Mouse (Mus musculus): Measurements from ENCODE around the gene Proca1. TPM values are rescaled to one million over a fixed set of nuclear protein-coding genes. Genes with fewer than 3 reads are reported as not detected.

Proca1 gene
- polyA plus RNA-seq, 1 experiment from 2014 or later: 3.2 TPM

DNA sequence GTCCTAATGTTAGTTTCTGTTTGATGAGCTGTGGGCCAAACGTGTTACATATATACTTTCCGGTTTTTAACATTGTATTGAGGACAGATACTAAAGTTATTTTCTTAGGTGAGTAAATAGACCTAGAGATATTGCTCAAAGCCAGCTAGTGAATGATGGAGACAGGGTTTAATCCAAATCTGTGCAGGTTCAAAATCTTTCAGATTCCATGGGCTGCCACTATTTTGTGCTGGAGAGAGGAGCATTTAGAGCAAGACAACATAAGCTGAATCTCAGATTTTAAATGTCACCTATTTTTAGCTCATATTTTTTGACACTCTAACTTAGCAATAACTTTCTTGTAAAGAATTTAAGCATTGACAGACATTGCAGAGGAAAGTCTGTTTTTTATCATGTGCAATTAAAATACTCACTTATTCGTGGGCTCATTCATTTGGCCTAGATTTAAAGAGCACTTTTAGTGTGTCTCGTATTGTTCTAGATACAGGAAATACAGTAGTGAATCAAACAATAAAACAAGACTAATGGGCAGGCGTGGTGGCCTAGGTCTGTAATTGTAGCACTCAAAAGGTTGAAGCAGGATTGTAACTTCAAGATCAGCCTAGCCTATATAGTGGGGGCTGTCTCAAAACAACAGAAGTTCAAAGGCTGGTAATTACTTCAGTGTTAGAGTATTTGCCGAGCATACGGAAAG lies 53.3 kb downstream of the Proca1 start:
- WGBS: 41% methylated on average over 7 of the region's 7 CpGs
- Histone ChIP-seq H3K36me3 (peaks cover 16% of the 10 kb centered on the region), H3K4me1 (peaks cover 32% of the 10 kb centered on the region), H3K27ac (peak overlapping the region; percentile 95), H3K27me3 (no peaks in the 10 kb centered on the region), H3K4me2 (peak overlapping the region; percentile 79), H3K9me3 (no peaks in the 10 kb centered on the region), H3K4me3 (peak overlapping the region; percentile 96), H3K9ac (peak overlapping the region; percentile 95; the same call in 1 of the 2 replicates)
- no peak for ATAC-seq (ENCODE audit: insufficient number of reproducible peaks, insufficient read depth, low FRiP score, low TSS enrichment, low read depth)

DNA sequence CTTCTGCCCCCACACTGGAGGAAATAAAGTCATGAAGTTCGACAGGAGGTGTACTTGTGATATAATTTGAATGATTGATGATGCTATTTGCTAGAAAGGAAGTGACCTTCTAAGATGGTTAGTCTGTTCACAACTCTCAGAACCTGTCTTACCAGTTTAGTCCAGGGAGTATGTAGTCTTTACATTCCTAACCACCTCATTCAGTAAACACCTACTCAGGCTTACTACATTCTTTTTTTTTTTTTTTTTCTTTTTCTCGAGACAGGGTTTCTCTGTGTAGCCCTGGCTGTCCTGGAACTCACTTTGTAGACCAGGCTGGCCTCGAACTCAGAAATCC lies 53.8 kb downstream of the Proca1 start:
- Histone ChIP-seq H3K4me1 (peaks cover 32% of the 10 kb centered on the region), H3K9me3 (no peaks in the 10 kb centered on the region), H3K4me2 (peak overlapping the region; percentile 79), H3K9ac (no peak overlapping the region), H3K27ac (no peak overlapping the region), H3K4me3 (peak overlapping the region; percentile 96; the same call in 1 of the 2 replicates), H3K27me3 (no peaks in the 10 kb centered on the region), H3K36me3 (peaks cover 20% of the 10 kb centered on the region)
- WGBS: 62% methylated on average over 3 of the region's 3 CpGs
- ATAC-seq (ENCODE audit: insufficient number of reproducible peaks, insufficient read depth, low FRiP score, low TSS enrichment, low read depth): no peak

DNA sequence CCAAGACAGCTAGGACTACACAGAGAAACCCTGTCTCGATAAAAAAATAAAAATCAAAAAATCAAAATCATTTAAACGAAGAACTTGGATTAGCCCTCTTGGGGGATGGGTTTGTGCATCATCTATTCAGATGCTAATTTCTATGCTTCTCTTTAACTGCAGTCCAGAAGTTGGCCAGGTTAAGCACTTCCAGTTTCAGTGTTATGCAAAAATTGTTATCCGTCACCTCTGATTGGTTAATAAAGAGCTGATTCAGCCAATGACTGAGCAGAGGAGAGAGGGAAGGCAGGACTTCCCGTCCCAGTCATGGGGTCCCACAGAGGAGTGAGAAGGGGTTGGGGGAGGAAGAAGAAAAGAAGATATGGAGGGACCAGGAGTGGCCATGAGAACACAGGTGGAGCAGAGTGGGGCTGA lies 54.5 kb downstream of the Proca1 start:
- ATAC-seq (ENCODE audit: insufficient number of reproducible peaks, insufficient read depth, low FRiP score, low TSS enrichment, low read depth): no peak
- 68% methylated on average over 4 of the region's 4 CpGs for WGBS
- no peak overlapping the region for H3K9ac ChIP-seq
- H3K27ac ChIP-seq: no peak overlapping the region
- H3K4me2 ChIP-seq: peak overlapping the region; percentile 79; the same call in 1 of the 2 replicates
- peaks cover 27% of the 10 kb centered on the region for H3K36me3 ChIP-seq
- no peaks in the 10 kb centered on the region for H3K9me3 ChIP-seq
- H3K4me1 ChIP-seq: peaks cover 31% of the 10 kb centered on the region
- H3K4me3 ChIP-seq: no peak overlapping the region
- H3K27me3 ChIP-seq: no peaks in the 10 kb centered on the region

Small RNA genes within 50 kb of the gene (microRNA-seq; reads per million reads assigned to microRNA genes)
- not detected for gene Mir7653

Other genes starting within 250 kb of the Proca1 start
- 19.8 and 22.7 TPM in 2 replicates for gene Phf12, start 210.6 kb upstream of the Proca1 start, polyA plus RNA-seq (2015; fragmentation: Nextera tagmentation; extraction: Ambion mirVana)
- 16.1 and 20.5 TPM in 2 replicates for gene Dhrs13, start 161.1 kb upstream of the Proca1 start, polyA plus RNA-seq (2015; fragmentation: Nextera tagmentation; extraction: Ambion mirVana)
- gene Flot2, start 155.5 kb upstream of the Proca1 start, polyA plus RNA-seq (2015; fragmentation: Nextera tagmentation; extraction: Ambion mirVana): 49.4 and 53.2 TPM in 2 replicates
- 34.8 and 39.0 TPM in 2 replicates for gene Eral1, start 113.0 kb upstream of the Proca1 start, polyA plus RNA-seq (2015; fragmentation: Nextera tagmentation; extraction: Ambion mirVana)
- 14.1 and 16.9 TPM in 2 replicates for gene Fam222b, start 98.7 kb upstream of the Proca1 start, polyA plus RNA-seq (2015; fragmentation: Nextera tagmentation; extraction: Ambion mirVana)
- gene Traf4, start 27.8 kb upstream of the Proca1 start, polyA plus RNA-seq (2015; fragmentation: Nextera tagmentation; extraction: Ambion mirVana): 91.5 and 103 TPM in 2 replicates
- gene Nek8, start 16.7 kb upstream of the Proca1 start, polyA plus RNA-seq (2015; fragmentation: Nextera tagmentation; extraction: Ambion mirVana): 17.4 and 18.1 TPM in 2 replicates
- gene Tlcd1, start 16.7 kb upstream of the Proca1 start, polyA plus RNA-seq (2015; fragmentation: Nextera tagmentation; extraction: Ambion mirVana): 15.4 and 17.2 TPM in 2 replicates
- 1,597 and 1,678 TPM in 2 replicates for gene Rpl23a, start 9.8 kb upstream of the Proca1 start, polyA plus RNA-seq (2015; fragmentation: Nextera tagmentation; extraction: Ambion mirVana)
- gene Rab34, start 5.0 kb upstream of the Proca1 start, polyA plus RNA-seq (2015; fragmentation: Nextera tagmentation; extraction: Ambion mirVana): 172 and 188 TPM in 2 replicates
- 81.9 and 90.6 TPM in 2 replicates for gene Sdf2, start 52.4 kb downstream of the Proca1 start, polyA plus RNA-seq (2015; fragmentation: Nextera tagmentation; extraction: Ambion mirVana)
- gene Supt6, start 52.6 kb downstream of the Proca1 start, polyA plus RNA-seq (2015; fragmentation: Nextera tagmentation; extraction: Ambion mirVana): 30.3 and 32.2 TPM in 2 replicates
- gene 2610507B11Rik, start 68.4 kb downstream of the Proca1 start, polyA plus RNA-seq (2015; fragmentation: Nextera tagmentation; extraction: Ambion mirVana): 73.7 and 79.6 TPM in 2 replicates
- 0.28 TPM in 1 of 2 replicates, not detected in the other for gene BC030499, start 97.4 kb downstream of the Proca1 start, polyA plus RNA-seq (2015; fragmentation: Nextera tagmentation; extraction: Ambion mirVana)
- gene Spag5, start 108.1 kb downstream of the Proca1 start, polyA plus RNA-seq (2015; fragmentation: Nextera tagmentation; extraction: Ambion mirVana): 36.4 and 44.3 TPM in 2 replicates
- gene Aldoc, start 129.6 kb downstream of the Proca1 start, polyA plus RNA-seq (2015; fragmentation: Nextera tagmentation; extraction: Ambion mirVana): 16.6 and 21.1 TPM in 2 replicates
- gene Pigs, start 135.0 kb downstream of the Proca1 start, polyA plus RNA-seq (2015; fragmentation: Nextera tagmentation; extraction: Ambion mirVana): 75.7 and 79.5 TPM in 2 replicates
- 66.7 and 71.4 TPM in 2 replicates for gene Unc119, start 150.1 kb downstream of the Proca1 start, polyA plus RNA-seq (2015; fragmentation: Nextera tagmentation; extraction: Ambion mirVana)
- 0.73 and 1.1 TPM in 2 replicates for gene Foxn1, start 193.2 kb downstream of the Proca1 start, polyA plus RNA-seq (2015; fragmentation: Nextera tagmentation; extraction: Ambion mirVana)
- 0.62 TPM in 1 of 2 replicates, not detected in the other for gene Slc13a2, start 228.8 kb downstream of the Proca1 start, polyA plus RNA-seq (2015; fragmentation: Nextera tagmentation; extraction: Ambion mirVana)